Mouse (Mus musculus) frontal cortex, adult (tissue): Measurements from ENCODE around the gene Wdr20rt.
"Not testable (repeated sequence)": the region's sequence is repeated elsewhere in the genome, so short reads cannot be mapped to it uniquely, and the experiment has no call there.

Experiments
- ATAC-seq: cut with Nextera tagmentation; 2 replicates; pipeline ENCODE4 v1.9.2; 2017; ENCODE audit warnings: mild to moderate bottlenecking, moderate library complexity, mixed read lengths; ENCODE audit not compliant: low TSS enrichment

The Wdr20rt gene

GRCm38 (mm10) chr12:65225467-65225945 is at the start of gene Wdr20rt:
Gene Wdr20rt, plus strand, starts transcription at chr12:65225517.
- ATAC-seq, result no peak

GRCm38 (mm10) chr12:65187365-65187764 is 38.0 kb upstream of the Wdr20rt start:
- peak; percentile 86 for ATAC-seq

- ATAC-seq, result no peak
Observed at GRCm38 (mm10) chr12:65189213-65189612, 36.1 kb upstream of the Wdr20rt start.

GRCm38 (mm10) chr12:65194003-65194530 is 31.2 kb upstream of the Wdr20rt start:
- peak; percentile 93 for ATAC-seq

- peak; percentile 86 for ATAC-seq
Observed at GRCm38 (mm10) chr12:65201812-65202211, 23.5 kb upstream of the Wdr20rt start.

- ATAC-seq, result no peak
Observed at GRCm38 (mm10) chr12:65206431-65206830, 18.9 kb upstream of the Wdr20rt start.

GRCm38 (mm10) chr12:65216404-65216840 is 8.9 kb upstream of the Wdr20rt start:
- no peak for ATAC-seq

GRCm38 (mm10) chr12:65228628-65229027 is 3.3 kb downstream of the Wdr20rt start:
- peak; percentile 80 for ATAC-seq

GRCm38 (mm10) chr12:65229041-65229440 is 3.7 kb downstream of the Wdr20rt start:
- no peak for ATAC-seq

- not testable (repeated sequence) for ATAC-seq
Observed at GRCm38 (mm10) chr12:65232801-65233200, 7.5 kb downstream of the Wdr20rt start.

- no peak for ATAC-seq
Observed at GRCm38 (mm10) chr12:65250116-65250738, 24.9 kb downstream of the Wdr20rt start.

- ATAC-seq, result no peak
Observed at GRCm38 (mm10) chr12:65256887-65257286, 31.6 kb downstream of the Wdr20rt start.

GRCm38 (mm10) chr12:65258212-65259138 is 33.2 kb downstream of the Wdr20rt start:
- peak; percentile 58 for ATAC-seq

GRCm38 (mm10) chr12:65259139-65260111 is 34.1 kb downstream of the Wdr20rt start:
- ATAC-seq, result peak; percentile 99

GRCm38 (mm10) chr12:65268311-65268984 is 43.1 kb downstream of the Wdr20rt start:
- no peak for ATAC-seq

- ATAC-seq, result no peak
Observed at GRCm38 (mm10) chr12:65269406-65269805, 44.1 kb downstream of the Wdr20rt start.

GRCm38 (mm10) chr12:65273807-65274206 is 48.5 kb downstream of the Wdr20rt start:
- peak; percentile 86 for ATAC-seq
